Mouse (Mus musculus): ENCODE results near the gene Hoxa3. TPM values are rescaled to one million over a fixed set of nuclear protein-coding genes. Genes with fewer than 3 reads are reported as not detected.

Gene Hoxa3
- polyA plus RNA-seq, 1 experiment from 2014 or later, result not detected

DNA sequence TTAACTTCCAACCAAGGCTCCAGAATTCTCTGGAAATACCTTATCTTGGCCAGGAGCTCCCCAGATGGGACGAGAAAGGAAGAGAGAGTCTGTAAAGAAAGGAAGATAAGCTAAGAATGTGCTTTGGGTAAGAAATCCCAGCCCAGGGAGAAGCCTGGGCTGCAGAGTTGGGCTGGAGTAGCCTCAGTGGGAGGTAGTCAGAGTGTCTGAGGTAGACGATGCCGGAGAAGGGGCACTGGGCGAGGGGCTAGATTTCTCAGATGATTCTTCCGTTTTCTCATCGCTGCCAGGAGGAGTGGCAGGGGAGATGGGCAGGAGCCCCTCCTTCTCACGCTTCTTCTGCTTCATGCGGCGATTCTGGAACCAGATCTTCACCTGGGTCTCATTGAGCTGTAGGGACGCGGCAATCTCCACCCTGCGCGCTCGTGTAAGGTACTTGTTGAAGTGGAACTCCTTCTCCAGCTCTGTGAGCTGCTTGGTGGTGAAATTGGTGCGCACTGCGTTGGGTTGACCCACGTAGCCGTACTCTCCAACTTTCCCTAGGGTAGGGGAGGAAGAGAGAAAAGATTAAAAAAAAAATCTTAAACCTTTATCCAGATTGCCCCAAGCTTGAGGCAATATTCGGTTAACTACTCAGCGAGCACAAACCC is 56.5 kb downstream of the Hoxa3 start:
- Histone ChIP-seq H3K4me2 (ENCODE audit: low read length) (no peak overlapping the region), H3K4me1 (replicated peaks; ENCODE audit: control insufficient read depth, insufficient read depth, low read length) (peaks cover 12% of the 10 kb centered on the region), H3K27ac (ENCODE audit: low read length) (no peak overlapping the region), H3K9ac (replicated peaks; ENCODE audit: low read depth, low read length) (no peak overlapping the region), H3K27me3 (replicated peaks; ENCODE audit: control insufficient read depth, insufficient read depth, low read length) (peaks cover 91% of the 10 kb centered on the region), H3K36me3 (ENCODE audit: control insufficient read depth, insufficient read depth) (no peaks in the 10 kb centered on the region), H3K9me3 (ENCODE audit: control insufficient read depth, low read length) (no peaks in the 10 kb centered on the region), H3K4me3 (replicated peaks; ENCODE audit: low read length) (no peak overlapping the region)
- WGBS, result 1% methylated on average over 20 of the region's 20 CpGs
- ATAC-seq, result no peak

DNA sequence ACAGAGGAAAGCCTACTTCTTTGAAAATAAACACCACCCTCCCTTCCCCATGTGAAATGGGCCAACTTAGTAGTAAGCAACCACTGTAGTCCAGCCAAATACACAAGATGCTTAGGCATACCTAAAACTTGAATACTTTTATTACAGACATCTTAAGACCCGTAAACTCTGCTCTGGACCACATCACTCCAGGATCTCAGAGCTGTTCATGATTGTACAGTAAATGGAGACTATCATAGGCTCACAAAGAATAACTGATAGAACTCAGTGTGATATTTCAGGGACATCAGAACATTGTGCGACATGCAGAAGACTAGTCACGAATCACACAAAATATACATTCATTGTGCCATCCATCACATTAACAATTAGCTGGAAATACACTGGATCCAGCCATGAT is 57.7 kb downstream of the Hoxa3 start:
- WGBS, result 30% methylated on average over 3 of the region's 3 CpGs
- no peak overlapping the region for H3K27ac ChIP-seq (ENCODE audit: low read length)
- peaks cover 91% of the 10 kb centered on the region for H3K27me3 ChIP-seq (replicated peaks; ENCODE audit: control insufficient read depth, insufficient read depth, low read length)
- H3K9ac ChIP-seq (replicated peaks; ENCODE audit: low read depth, low read length), result no peak overlapping the region
- no peak for ATAC-seq
- no peak overlapping the region for H3K4me2 ChIP-seq (ENCODE audit: low read length)
- no peaks in the 10 kb centered on the region for H3K9me3 ChIP-seq (ENCODE audit: control insufficient read depth, low read length)
- no peak overlapping the region for H3K4me3 ChIP-seq (replicated peaks; ENCODE audit: low read length)
- H3K4me1 ChIP-seq (replicated peaks; ENCODE audit: control insufficient read depth, insufficient read depth, low read length), result peaks cover 12% of the 10 kb centered on the region
- H3K36me3 ChIP-seq (ENCODE audit: control insufficient read depth, insufficient read depth), result no peaks in the 10 kb centered on the region

DNA sequence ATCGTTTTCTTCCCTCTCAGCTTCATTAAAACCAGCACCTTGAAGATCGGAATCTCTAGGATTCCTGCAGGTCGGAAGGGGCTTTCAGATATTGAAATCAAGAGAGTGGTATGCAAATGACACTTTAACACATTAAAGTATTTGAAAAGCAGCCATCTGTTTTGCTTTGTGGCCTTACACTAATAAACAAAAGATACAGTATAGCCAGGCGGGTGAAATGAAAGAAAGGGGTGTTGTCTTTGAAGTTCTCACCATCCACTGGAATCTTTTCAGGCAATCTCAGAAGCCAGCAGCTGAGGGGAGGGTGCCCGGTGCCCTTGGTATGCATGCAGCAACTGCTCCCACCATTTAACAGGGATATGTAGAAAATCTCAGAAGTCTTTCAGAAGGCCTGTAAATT is 59.1 kb downstream of the Hoxa3 start:
- no peak overlapping the region for H3K27ac ChIP-seq (ENCODE audit: low read length)
- H3K36me3 ChIP-seq (ENCODE audit: control insufficient read depth, insufficient read depth), result no peaks in the 10 kb centered on the region
- H3K4me2 ChIP-seq (ENCODE audit: low read length), result no peak overlapping the region
- H3K9me3 ChIP-seq (ENCODE audit: control insufficient read depth, low read length), result peaks cover 4% of the 10 kb centered on the region; the same call in 1 of the 2 replicates
- no peak overlapping the region for H3K4me3 ChIP-seq (replicated peaks; ENCODE audit: low read length)
- WGBS, result 2% methylated on average over 5 of the region's 5 CpGs
- H3K27me3 ChIP-seq (replicated peaks; ENCODE audit: control insufficient read depth, insufficient read depth, low read length), result peaks cover 90% of the 10 kb centered on the region
- ATAC-seq, result no peak
- H3K9ac ChIP-seq (replicated peaks; ENCODE audit: low read depth, low read length), result no peak overlapping the region
- peaks cover 12% of the 10 kb centered on the region for H3K4me1 ChIP-seq (replicated peaks; ENCODE audit: control insufficient read depth, insufficient read depth, low read length)

DNA sequence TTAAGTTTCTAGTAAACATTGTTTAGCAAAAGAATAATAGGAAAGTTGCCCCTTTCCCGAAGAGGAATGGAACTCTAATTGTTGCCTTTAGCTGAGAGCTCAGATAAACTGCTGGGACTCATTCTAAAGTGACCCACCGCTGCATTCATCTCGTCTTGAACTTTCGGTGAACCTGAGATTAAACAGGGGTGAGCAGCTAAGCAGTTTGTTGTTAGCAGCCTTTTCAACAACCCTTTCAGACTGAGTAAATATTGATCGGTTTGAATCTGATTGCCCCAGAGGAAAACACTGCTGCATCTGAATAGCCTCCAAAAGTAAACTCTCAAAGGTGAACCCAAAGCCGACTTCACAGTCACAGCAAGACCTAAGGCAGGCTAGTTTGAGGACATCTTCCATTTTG is 59.9 kb downstream of the Hoxa3 start:
- no peak for ATAC-seq
- Histone ChIP-seq H3K27me3 (replicated peaks; ENCODE audit: control insufficient read depth, insufficient read depth, low read length) (peaks cover 89% of the 10 kb centered on the region), H3K36me3 (ENCODE audit: control insufficient read depth, insufficient read depth) (no peaks in the 10 kb centered on the region), H3K9me3 (ENCODE audit: control insufficient read depth, low read length) (peaks cover 4% of the 10 kb centered on the region; the same call in 1 of the 2 replicates), H3K27ac (ENCODE audit: low read length) (no peak overlapping the region), H3K9ac (replicated peaks; ENCODE audit: low read depth, low read length) (no peak overlapping the region), H3K4me3 (replicated peaks; ENCODE audit: low read length) (no peak overlapping the region), H3K4me2 (ENCODE audit: low read length) (no peak overlapping the region), H3K4me1 (replicated peaks; ENCODE audit: control insufficient read depth, insufficient read depth, low read length) (peaks cover 5% of the 10 kb centered on the region)
- 2% methylated on average over 6 of the region's 6 CpGs for WGBS

DNA sequence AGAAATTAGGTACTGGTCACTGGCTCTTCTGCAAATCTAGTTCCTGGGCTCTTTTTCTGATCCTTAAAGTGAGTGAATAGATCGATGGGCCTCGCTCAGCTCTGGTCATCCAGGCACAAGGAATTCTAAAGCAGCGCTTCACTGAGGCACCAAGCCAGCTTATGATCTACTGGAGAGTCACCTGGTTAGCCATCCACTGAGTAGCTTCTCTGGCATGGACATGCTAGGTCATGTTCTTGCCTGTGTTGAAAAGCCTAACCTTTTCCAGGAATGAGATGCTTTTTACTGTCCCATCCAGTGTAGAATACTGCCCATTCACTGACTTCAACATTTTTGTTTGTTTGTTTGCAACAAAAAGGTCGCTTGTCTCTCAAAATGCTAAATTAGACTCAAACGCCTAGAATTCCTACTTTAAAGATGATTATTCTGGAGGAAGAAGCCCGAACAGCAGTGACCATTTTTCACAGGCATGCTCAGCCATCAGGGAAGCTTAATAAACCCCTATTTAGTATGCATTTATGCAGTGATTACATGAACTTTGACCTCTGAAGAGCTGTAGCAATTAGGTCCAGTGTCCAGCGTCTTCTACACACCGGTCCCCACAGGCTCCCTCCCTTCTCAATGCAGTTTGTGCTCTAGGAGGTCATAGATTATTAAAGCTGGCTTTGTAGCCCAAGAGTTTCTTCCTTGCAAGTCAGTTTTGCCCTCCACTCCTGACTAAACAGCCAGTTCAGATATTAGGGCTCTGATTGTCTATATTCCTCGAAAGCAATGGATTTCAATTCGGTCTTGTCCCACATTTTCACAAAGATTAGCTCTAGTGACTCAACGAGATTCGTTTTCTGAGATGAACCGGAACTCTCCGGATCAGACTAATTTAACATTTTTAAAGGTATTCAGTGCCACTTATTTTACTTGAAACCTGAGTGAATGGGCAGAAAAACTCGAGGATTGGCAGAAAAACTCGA is 60.6 kb downstream of the Hoxa3 start:
- H3K4me1 ChIP-seq (replicated peaks; ENCODE audit: control insufficient read depth, insufficient read depth, low read length), result no peaks in the 10 kb centered on the region
- H3K36me3 ChIP-seq (ENCODE audit: control insufficient read depth, insufficient read depth), result no peaks in the 10 kb centered on the region
- H3K4me2 ChIP-seq (ENCODE audit: low read length), result no peak overlapping the region
- WGBS, result 2% methylated on average over 16 of the region's 16 CpGs
- no peak overlapping the region for H3K4me3 ChIP-seq (replicated peaks; ENCODE audit: low read length)
- H3K9me3 ChIP-seq (ENCODE audit: control insufficient read depth, low read length), result peaks cover 4% of the 10 kb centered on the region; the same call in 1 of the 2 replicates
- H3K27ac ChIP-seq (ENCODE audit: low read length), result no peak overlapping the region
- H3K27me3 ChIP-seq (replicated peaks; ENCODE audit: control insufficient read depth, insufficient read depth, low read length), result peaks cover 89% of the 10 kb centered on the region
- no peak overlapping the region for H3K9ac ChIP-seq (replicated peaks; ENCODE audit: low read depth, low read length)
- ATAC-seq, result no peak

DNA sequence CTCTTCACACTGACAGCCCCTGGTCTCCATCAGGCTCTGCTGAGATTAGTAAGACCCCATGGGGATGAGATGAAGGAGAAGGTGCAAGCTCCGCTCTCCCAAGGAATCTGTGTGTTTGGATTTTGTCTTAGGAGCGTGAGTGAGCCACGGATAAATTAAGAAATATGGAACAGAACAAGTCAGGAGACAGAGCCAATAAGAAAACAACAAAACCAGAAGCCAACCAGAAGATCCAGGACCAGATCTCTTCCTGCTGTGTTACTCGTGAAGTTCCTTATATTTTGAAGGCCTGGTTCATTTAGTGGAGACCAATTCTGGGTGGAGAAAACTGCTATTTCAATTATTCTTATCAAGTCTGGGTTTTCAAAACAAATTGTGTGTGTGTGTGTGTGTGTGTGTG is 61.6 kb downstream of the Hoxa3 start:
- no peaks in the 10 kb centered on the region for H3K36me3 ChIP-seq (ENCODE audit: control insufficient read depth, insufficient read depth)
- H3K9me3 ChIP-seq (ENCODE audit: control insufficient read depth, low read length), result peaks cover 4% of the 10 kb centered on the region; the same call in 1 of the 2 replicates
- no peaks in the 10 kb centered on the region for H3K4me1 ChIP-seq (replicated peaks; ENCODE audit: control insufficient read depth, insufficient read depth, low read length)
- 1% methylated on average over 4 of the region's 4 CpGs for whole genome bisulfite sequencing
- no peak overlapping the region for H3K27ac ChIP-seq (ENCODE audit: low read length)
- no peak for ATAC-seq
- peaks cover 88% of the 10 kb centered on the region for H3K27me3 ChIP-seq (replicated peaks; ENCODE audit: control insufficient read depth, insufficient read depth, low read length)
- no peak overlapping the region for H3K4me3 ChIP-seq (replicated peaks; ENCODE audit: low read length)
- H3K9ac ChIP-seq (replicated peaks; ENCODE audit: low read depth, low read length), result no peak overlapping the region
- no peak overlapping the region for H3K4me2 ChIP-seq (ENCODE audit: low read length)

DNA sequence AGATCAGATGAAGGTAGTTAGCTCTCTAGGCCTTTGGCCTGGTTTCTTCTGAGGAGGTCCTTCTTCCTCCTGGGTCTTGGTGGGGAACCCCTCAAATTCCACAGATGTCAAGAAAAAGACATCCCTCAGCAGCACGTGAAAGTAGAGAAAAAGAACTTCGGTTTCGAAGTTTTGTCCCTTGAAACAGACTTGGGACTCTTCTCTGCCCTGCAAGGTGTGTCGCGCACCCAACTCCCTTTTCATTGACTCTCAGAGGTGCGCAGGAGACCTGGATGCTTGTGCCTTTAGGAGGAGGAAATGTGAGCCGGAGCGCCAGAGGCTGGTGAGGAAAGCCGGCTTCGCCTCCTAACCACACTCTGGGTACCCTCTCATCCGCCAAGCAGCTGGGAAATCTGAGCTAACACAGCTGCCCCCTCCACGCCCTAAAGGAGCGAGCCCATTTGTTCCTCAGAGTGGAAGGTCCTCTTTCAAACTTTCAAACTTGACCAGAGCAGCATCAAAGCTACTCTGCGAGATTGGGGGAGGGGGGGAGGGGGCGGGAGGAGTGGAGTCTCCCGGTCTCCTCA is 62.7 kb downstream of the Hoxa3 start:
- Histone ChIP-seq H3K9ac (replicated peaks; ENCODE audit: low read depth, low read length) (no peak overlapping the region), H3K4me3 (replicated peaks; ENCODE audit: low read length) (no peak overlapping the region)
- 3% methylated on average over 16 of the region's 16 CpGs for WGBS

DNA sequence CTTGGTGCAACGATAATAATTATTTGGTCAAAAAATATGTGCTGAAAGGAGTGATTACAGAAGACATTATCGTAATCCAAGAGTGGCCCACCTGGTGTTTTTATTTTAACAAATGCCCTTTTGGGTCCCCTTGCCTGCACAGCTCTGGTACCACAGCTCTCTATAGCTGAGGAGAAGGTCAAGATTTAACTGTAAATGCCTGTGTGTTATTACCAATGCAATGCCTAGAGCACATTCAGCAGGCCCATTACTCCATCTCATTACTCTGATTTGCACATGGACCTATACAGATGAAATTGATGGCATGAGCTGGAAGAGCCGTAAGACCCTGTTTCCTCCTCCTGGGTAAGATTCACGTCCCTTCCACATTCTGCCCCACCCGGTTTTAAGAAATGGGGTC is 74.0 kb downstream of the Hoxa3 start:
- no peak overlapping the region for H3K4me2 ChIP-seq (ENCODE audit: low read length)
- H3K27ac ChIP-seq (ENCODE audit: low read length), result no peak overlapping the region
- no peaks in the 10 kb centered on the region for H3K4me1 ChIP-seq (replicated peaks; ENCODE audit: control insufficient read depth, insufficient read depth, low read length)
- WGBS, result 89% methylated on average over 5 of the region's 5 CpGs
- H3K9me3 ChIP-seq (ENCODE audit: control insufficient read depth, low read length), result no peaks in the 10 kb centered on the region
- ATAC-seq, result no peak
- H3K36me3 ChIP-seq (ENCODE audit: control insufficient read depth, insufficient read depth), result no peaks in the 10 kb centered on the region
- H3K27me3 ChIP-seq (replicated peaks; ENCODE audit: control insufficient read depth, insufficient read depth, low read length), result no peaks in the 10 kb centered on the region
- H3K4me3 ChIP-seq (replicated peaks; ENCODE audit: low read length), result no peak overlapping the region
- H3K9ac ChIP-seq (replicated peaks; ENCODE audit: low read depth, low read length), result no peak overlapping the region

More for the DNA sequence above, 62.7 kb downstream of the Hoxa3 start:
- no peak for ATAC-seq
- Histone ChIP-seq H3K4me2 (ENCODE audit: low read length) (no peak overlapping the region), H3K36me3 (ENCODE audit: control insufficient read depth, insufficient read depth) (no peaks in the 10 kb centered on the region), H3K4me1 (replicated peaks; ENCODE audit: control insufficient read depth, insufficient read depth, low read length) (no peaks in the 10 kb centered on the region), H3K27me3 (replicated peaks; ENCODE audit: control insufficient read depth, insufficient read depth, low read length) (peaks cover 81% of the 10 kb centered on the region), H3K9me3 (ENCODE audit: control insufficient read depth, low read length) (peaks cover 4% of the 10 kb centered on the region; the same call in 1 of the 2 replicates), H3K27ac (ENCODE audit: low read length) (no peak overlapping the region)

DNA sequence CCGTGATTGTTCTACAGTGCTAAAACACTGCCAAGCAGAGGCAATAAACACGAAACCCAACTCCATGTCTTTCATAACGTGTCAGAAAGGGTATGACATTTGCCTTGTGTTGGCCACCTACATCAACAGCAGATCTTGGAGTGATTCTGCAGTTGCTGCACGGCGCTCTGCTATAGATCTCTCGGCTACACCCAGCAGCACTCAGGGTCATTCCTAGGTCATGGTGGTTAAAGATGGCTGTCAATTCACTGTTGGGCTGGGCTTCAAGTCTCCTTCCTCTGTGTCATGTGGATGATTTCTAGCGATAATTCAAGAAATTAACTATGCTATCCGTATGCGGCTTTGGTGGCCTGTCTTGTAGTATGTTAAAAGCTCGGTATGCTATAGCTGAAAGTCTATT is 74.6 kb downstream of the Hoxa3 start:
- no peak for ATAC-seq
- Histone ChIP-seq H3K27me3 (replicated peaks; ENCODE audit: control insufficient read depth, insufficient read depth, low read length) (no peaks in the 10 kb centered on the region), H3K27ac (ENCODE audit: low read length) (no peak overlapping the region), H3K4me3 (replicated peaks; ENCODE audit: low read length) (no peak overlapping the region), H3K9ac (replicated peaks; ENCODE audit: low read depth, low read length) (no peak overlapping the region), H3K36me3 (ENCODE audit: control insufficient read depth, insufficient read depth) (no peaks in the 10 kb centered on the region), H3K4me1 (replicated peaks; ENCODE audit: control insufficient read depth, insufficient read depth, low read length) (no peaks in the 10 kb centered on the region), H3K9me3 (ENCODE audit: control insufficient read depth, low read length) (no peaks in the 10 kb centered on the region), H3K4me2 (ENCODE audit: low read length) (no peak overlapping the region)
- WGBS, result 82% methylated on average over 10 of the region's 10 CpGs
